Mouse (Mus musculus): ENCODE results near the gene Rtp3. TPM values are rescaled to one million over a fixed set of nuclear protein-coding genes. Genes with fewer than 3 reads are reported as not detected.
A peak's percentile ranks its signal among the peaks of the same experiment; 100 is the strongest.

Rtp3 gene
- 0.15 TPM in 1 of 2 replicates, not detected in the other for polyA plus RNA-seq (2016; fragmentation: Nextera tagmentation; extraction: Ambion mirVana)

- no peak within 1 kb of the TSS for H3K4me3 ChIP-seq
- H3K27me3 ChIP-seq (ENCODE audit: insufficient read depth, poor library complexity, severe bottlenecking): no peaks in the 10 kb centered on the region
- no peaks in the 10 kb centered on the region for H3K36me3 ChIP-seq
- peak; percentile 31 for DNase-seq (ENCODE audit: low spot score)
- 44% methylated on average over 6 of the region's 6 CpGs for WGBS
- H3K27ac ChIP-seq: no peak within 1 kb of the TSS
- H3K9me3 ChIP-seq: no peaks in the 10 kb centered on the region
- peaks cover 16% of the 10 kb centered on the region for H3K4me1 ChIP-seq
Observed at GRCm38 (mm10) chr9:110990204-110990603, at the start of gene Rtp3. Gene Rtp3, minus strand, starts transcription at chr9:110990583.

- no peaks in the 10 kb centered on the region for H3K36me3 ChIP-seq
- H3K4me1 ChIP-seq: no peaks in the 10 kb centered on the region
- H3K27ac ChIP-seq: no peak overlapping the region
- no peak overlapping the region for H3K4me3 ChIP-seq
- no peak for DNase-seq (ENCODE audit: low spot score)
- no peaks in the 10 kb centered on the region for H3K9me3 ChIP-seq
- H3K27me3 ChIP-seq (ENCODE audit: insufficient read depth, poor library complexity, severe bottlenecking): no peaks in the 10 kb centered on the region
- 65% methylated on average over 4 of the region's 4 CpGs for WGBS
Observed at GRCm38 (mm10) chr9:111039966-111040365, 49.6 kb upstream of the Rtp3 start.

GRCm38 (mm10) chr9:111033717-111034116, 43.3 kb upstream of the Rtp3 start:
- Histone ChIP-seq H3K4me1 (no peaks in the 10 kb centered on the region), H3K4me3 (no peak overlapping the region)
- 82% methylated on average over 4 of the region's 4 CpGs for WGBS

GRCm38 (mm10) chr9:111026791-111027190, 36.4 kb upstream of the Rtp3 start:
- 79% methylated on average over 10 of the region's 10 CpGs for WGBS
- Histone ChIP-seq H3K36me3 (no peaks in the 10 kb centered on the region), H3K4me1 (no peaks in the 10 kb centered on the region), H3K9me3 (no peaks in the 10 kb centered on the region), H3K27me3 (ENCODE audit: insufficient read depth, poor library complexity, severe bottlenecking) (no peaks in the 10 kb centered on the region), H3K27ac (no peak overlapping the region), H3K4me3 (no peak overlapping the region)
- no peak for DNase-seq (ENCODE audit: low spot score)

More at GRCm38 (mm10) chr9:111033717-111034116, 43.3 kb upstream of the Rtp3 start:
- no peaks in the 10 kb centered on the region for H3K36me3 ChIP-seq
- H3K27ac ChIP-seq: no peak overlapping the region
- H3K27me3 ChIP-seq (ENCODE audit: insufficient read depth, poor library complexity, severe bottlenecking): no peaks in the 10 kb centered on the region
- no peak for DNase-seq (ENCODE audit: low spot score)
- H3K9me3 ChIP-seq: no peaks in the 10 kb centered on the region

- Histone ChIP-seq H3K4me1 (0 out of 2 replicates have a peak, but pooled peaks cover 6% of the 10 kb centered on the region), H3K4me3 (no peak within 1 kb of the TSS), H3K9me3 (no peaks in the 10 kb centered on the region), H3K27me3 (ENCODE audit: insufficient read depth, poor library complexity, severe bottlenecking) (no peaks in the 10 kb centered on the region), H3K27ac (peak within 1 kb of the TSS; percentile 52; the same call in 1 of the 2 replicates), H3K36me3 (no peaks in the 10 kb centered on the region)
- DNase-seq (ENCODE audit: low spot score): no peak
- WGBS: 63% methylated on average over 5 of the region's 5 CpGs
Observed at GRCm38 (mm10) chr9:111019022-111019421, 28.6 kb upstream of the Rtp3 start, which contains the start of gene Ltf. Gene Ltf, plus strand, starts transcription at chr9:111019271.

- DNase-seq (ENCODE audit: low spot score): no peak
- peaks cover 21% of the 10 kb centered on the region for H3K4me1 ChIP-seq
- H3K9me3 ChIP-seq: no peaks in the 10 kb centered on the region
- H3K36me3 ChIP-seq: no peaks in the 10 kb centered on the region
- H3K27me3 ChIP-seq (ENCODE audit: insufficient read depth, poor library complexity, severe bottlenecking): no peaks in the 10 kb centered on the region
- WGBS: 80% methylated on average over 4 of the region's 4 CpGs
- H3K27ac ChIP-seq: no peak overlapping the region
- no peak overlapping the region for H3K4me3 ChIP-seq
Observed at GRCm38 (mm10) chr9:111015658-111016057, 25.3 kb upstream of the Rtp3 start.

- peaks cover 15% of the 10 kb centered on the region for H3K4me1 ChIP-seq
- H3K9me3 ChIP-seq: no peaks in the 10 kb centered on the region
- H3K4me3 ChIP-seq: no peak overlapping the region
- no peaks in the 10 kb centered on the region for H3K36me3 ChIP-seq
- no peaks in the 10 kb centered on the region for H3K27me3 ChIP-seq (ENCODE audit: insufficient read depth, poor library complexity, severe bottlenecking)
- no peak for DNase-seq (ENCODE audit: low spot score)
- 76% methylated on average over 3 of the region's 3 CpGs for WGBS
- H3K27ac ChIP-seq: no peak overlapping the region
Observed at GRCm38 (mm10) chr9:111012041-111012440, 21.7 kb upstream of the Rtp3 start.

- DNase-seq (ENCODE audit: low spot score): no peak
- H3K36me3 ChIP-seq: no peaks in the 10 kb centered on the region
- H3K27me3 ChIP-seq (ENCODE audit: insufficient read depth, poor library complexity, severe bottlenecking): no peaks in the 10 kb centered on the region
- no peaks in the 10 kb centered on the region for H3K9me3 ChIP-seq
- no peak overlapping the region for H3K4me3 ChIP-seq
- H3K4me1 ChIP-seq: peaks cover 15% of the 10 kb centered on the region
- no peak overlapping the region for H3K27ac ChIP-seq
- WGBS: 78% methylated on average over 9 of the region's 9 CpGs
Observed at GRCm38 (mm10) chr9:111011550-111011949, 21.2 kb upstream of the Rtp3 start.

- H3K27ac ChIP-seq: no peak overlapping the region
- H3K9me3 ChIP-seq: no peaks in the 10 kb centered on the region
- no peak overlapping the region for H3K4me3 ChIP-seq
- no peaks in the 10 kb centered on the region for H3K36me3 ChIP-seq
- H3K27me3 ChIP-seq (ENCODE audit: insufficient read depth, poor library complexity, severe bottlenecking): no peaks in the 10 kb centered on the region
- DNase-seq (ENCODE audit: low spot score): no peak
- 72% methylated on average over 3 of the region's 3 CpGs for WGBS
- peaks cover 15% of the 10 kb centered on the region for H3K4me1 ChIP-seq
Observed at GRCm38 (mm10) chr9:111009763-111010162, 19.4 kb upstream of the Rtp3 start.

- Histone ChIP-seq H3K4me3 (no peak overlapping the region), H3K9me3 (no peaks in the 10 kb centered on the region), H3K4me1 (no peaks in the 10 kb centered on the region), H3K36me3 (no peaks in the 10 kb centered on the region), H3K27ac (no peak overlapping the region), H3K27me3 (ENCODE audit: insufficient read depth, poor library complexity, severe bottlenecking) (no peaks in the 10 kb centered on the region)
- WGBS: 76% methylated on average over 2 of the region's 2 CpGs
- DNase-seq (ENCODE audit: low spot score): no peak
Observed at GRCm38 (mm10) chr9:111006544-111006943, 16.2 kb upstream of the Rtp3 start.

GRCm38 (mm10) chr9:111003279-111003678, 12.9 kb upstream of the Rtp3 start:
- Histone ChIP-seq H3K27me3 (ENCODE audit: insufficient read depth, poor library complexity, severe bottlenecking) (no peaks in the 10 kb centered on the region), H3K4me1 (peaks cover 7% of the 10 kb centered on the region; the same call in 1 of the 2 replicates)
- 90% methylated on average over 9 of the region's 9 CpGs for WGBS

GRCm38 (mm10) chr9:111001621-111002020, 11.2 kb upstream of the Rtp3 start:
- Histone ChIP-seq H3K4me3 (no peak overlapping the region), H3K4me1 (peaks cover 7% of the 10 kb centered on the region; the same call in 1 of the 2 replicates), H3K27me3 (ENCODE audit: insufficient read depth, poor library complexity, severe bottlenecking) (no peaks in the 10 kb centered on the region), H3K27ac (no peak overlapping the region), H3K36me3 (no peaks in the 10 kb centered on the region), H3K9me3 (no peaks in the 10 kb centered on the region)
- 76% methylated on average over 12 of the region's 12 CpGs for WGBS
- no peak for DNase-seq (ENCODE audit: low spot score)

More at GRCm38 (mm10) chr9:111003279-111003678, 12.9 kb upstream of the Rtp3 start:
- DNase-seq (ENCODE audit: low spot score): no peak
- H3K4me3 ChIP-seq: no peak overlapping the region
- H3K9me3 ChIP-seq: no peaks in the 10 kb centered on the region
- H3K27ac ChIP-seq: no peak overlapping the region
- H3K36me3 ChIP-seq: no peaks in the 10 kb centered on the region

GRCm38 (mm10) chr9:110999856-111000255, 9.5 kb upstream of the Rtp3 start:
- Histone ChIP-seq H3K27me3 (ENCODE audit: insufficient read depth, poor library complexity, severe bottlenecking) (no peaks in the 10 kb centered on the region), H3K4me3 (no peak overlapping the region), H3K36me3 (no peaks in the 10 kb centered on the region), H3K27ac (no peak overlapping the region), H3K9me3 (no peaks in the 10 kb centered on the region), H3K4me1 (peaks cover 8% of the 10 kb centered on the region; the same call in 1 of the 2 replicates)
- no peak for DNase-seq (ENCODE audit: low spot score)
- 68% methylated on average over 10 of the region's 10 CpGs for WGBS

GRCm38 (mm10) chr9:110999056-110999455, 8.7 kb upstream of the Rtp3 start:
- DNase-seq (ENCODE audit: low spot score): no peak
- WGBS: 81% methylated on average over 2 of the region's 2 CpGs
- Histone ChIP-seq H3K27ac (no peak overlapping the region), H3K4me3 (no peak overlapping the region), H3K27me3 (ENCODE audit: insufficient read depth, poor library complexity, severe bottlenecking) (no peaks in the 10 kb centered on the region), H3K9me3 (no peaks in the 10 kb centered on the region), H3K36me3 (no peaks in the 10 kb centered on the region), H3K4me1 (peaks cover 11% of the 10 kb centered on the region; the same call in 1 of the 2 replicates)
